Mouse (Mus musculus): ENCODE measurements around the gene Trpm5.

Trpm5 gene

GRCm38 (mm10) chr7:143105258-143105897 lies 10.9 kb upstream of the Trpm5 start:
- no peak for DNase-seq (ENCODE audit: low spot score in 2 of 2)

GRCm38 (mm10) chr7:143100759-143101158 lies 6.3 kb upstream of the Trpm5 start:
- no peak for DNase-seq (ENCODE audit: low spot score in 2 of 2)

GRCm38 (mm10) chr7:143095554-143095907 lies 1.1 kb upstream of the Trpm5 start:
- DNase-seq (ENCODE audit: low spot score in 2 of 2) = no peak

- no peak for DNase-seq (ENCODE audit: low spot score in 2 of 2)
Measured at GRCm38 (mm10) chr7:143093847-143094246, 595 bp downstream of the Trpm5 start.

GRCm38 (mm10) chr7:143087070-143087579 lies 7.3 kb downstream of the Trpm5 start:
- DNase-seq (ENCODE audit: low spot score in 2 of 2) = no peak

GRCm38 (mm10) chr7:143086366-143086765 lies 8.1 kb downstream of the Trpm5 start:
- no peak for DNase-seq (ENCODE audit: low spot score in 2 of 2)

GRCm38 (mm10) chr7:143083708-143084107 lies 10.7 kb downstream of the Trpm5 start:
- DNase-seq (ENCODE audit: low spot score in 2 of 2) = no peak

- DNase-seq (ENCODE audit: low spot score in 2 of 2) = no peak
Measured at GRCm38 (mm10) chr7:143082024-143082423, 12.4 kb downstream of the Trpm5 start.

GRCm38 (mm10) chr7:143077351-143077750 lies 17.1 kb downstream of the Trpm5 start:
- no peak for DNase-seq (ENCODE audit: low spot score in 2 of 2)

- DNase-seq (ENCODE audit: low spot score in 2 of 2) = no peak
Measured at GRCm38 (mm10) chr7:143075394-143075793, 19.0 kb downstream of the Trpm5 start.

GRCm38 (mm10) chr7:143073086-143073485 lies 21.4 kb downstream of the Trpm5 start:
- DNase-seq (ENCODE audit: low spot score in 2 of 2) = no peak

- no peak for DNase-seq (ENCODE audit: low spot score in 2 of 2)
Measured at GRCm38 (mm10) chr7:143072605-143073004, 21.8 kb downstream of the Trpm5 start.

GRCm38 (mm10) chr7:143070506-143071070 lies 23.9 kb downstream of the Trpm5 start:
- no peak for DNase-seq (ENCODE audit: low spot score in 2 of 2)

GRCm38 (mm10) chr7:143069751-143070400 lies 24.6 kb downstream of the Trpm5 start:
- DNase-seq (ENCODE audit: low spot score in 2 of 2) = no peak

GRCm38 (mm10) chr7:143068882-143069591 lies 25.4 kb downstream of the Trpm5 start, which contains the start of gene Tssc4:
Tssc4 (plus strand) TSS chr7:143069249.
- DNase-seq (ENCODE audit: low spot score in 2 of 2) = peak; percentile 88 to 96

- peak; percentile 17 to 21 for DNase-seq (ENCODE audit: low spot score in 2 of 2)
Measured at GRCm38 (mm10) chr7:143068316-143068881, 26.0 kb downstream of the Trpm5 start.

GRCm38 (mm10) chr7:143067897-143068296 lies 26.5 kb downstream of the Trpm5 start:
- no peak for DNase-seq (ENCODE audit: low spot score in 2 of 2)

GRCm38 (mm10) chr7:143067469-143067868 lies 27.0 kb downstream of the Trpm5 start:
- no peak for DNase-seq (ENCODE audit: low spot score in 2 of 2)

GRCm38 (mm10) chr7:143065692-143066091 lies 28.8 kb downstream of the Trpm5 start:
- DNase-seq (ENCODE audit: low spot score in 2 of 2) = no peak

GRCm38 (mm10) chr7:143064226-143064625 lies 30.2 kb downstream of the Trpm5 start:
- no peak for DNase-seq (ENCODE audit: low spot score in 2 of 2)

- no peak for DNase-seq (ENCODE audit: low spot score in 2 of 2)
Measured at GRCm38 (mm10) chr7:143062704-143063103, 31.7 kb downstream of the Trpm5 start.

Measured in frontal cortex, postnatal 25 days (tissue).